Mouse (Mus musculus) liver, embryonic 15.5 days (tissue): ENCODE data around the gene B3gnt3. TPM values are rescaled to one million over a fixed set of nuclear protein-coding genes. Genes with fewer than 3 reads are reported as not detected.

Source experiments
- ATAC-seq: fragments of 200-750 bp; cut with Nextera tagmentation; 2 replicates; pipeline ENCODE4 v1.8.0; 2017; ENCODE audit warnings: moderate number of reproducible peaks, mild to moderate bottlenecking, moderate library complexity; ENCODE audit not compliant: insufficient read depth
- H3K27ac ChIP-seq: fragments of 300-500 bp; sonication (generic); replicated peaks from 2 replicates; pipeline ENCODE4 v1.5.1; 2015; ENCODE audit warnings: mild to moderate bottlenecking, inconsistent platforms
- H3K27me3 ChIP-seq: fragments of 300-500 bp; sonication (generic); 2 replicates; pipeline ENCODE4 v1.6.1; 2015; ENCODE audit warnings: mild to moderate bottlenecking, inconsistent platforms
- H3K36me3 ChIP-seq: fragments of 300-500 bp; sonication (generic); replicated peaks from 2 replicates; pipeline ENCODE4 v1.6.1; 2015; ENCODE audit warnings: moderate library complexity, mild to moderate bottlenecking, inconsistent platforms
- H3K4me1 ChIP-seq: fragments of 300-500 bp; sonication (generic); replicated peaks from 2 replicates; pipeline ENCODE4 v1.6.1; 2015; ENCODE audit warnings: inconsistent platforms
- H3K4me2 ChIP-seq: fragments of 300-500 bp; sonication (generic); 2 replicates; pipeline ENCODE4 v1.6.1; 2015; ENCODE audit warnings: moderate library complexity, mild to moderate bottlenecking, inconsistent platforms
- H3K4me3 ChIP-seq: fragments of 300-500 bp; sonication (generic); replicated peaks from 2 replicates; pipeline ENCODE4 v1.5.1; 2015; ENCODE audit warnings: mild to moderate bottlenecking, inconsistent platforms
- H3K9ac ChIP-seq: fragments of 300-500 bp; sonication (generic); 2 replicates; pipeline ENCODE4 v1.6.1; 2015; ENCODE audit warnings: moderate library complexity, mild to moderate bottlenecking, inconsistent platforms
- H3K9me3 ChIP-seq: fragments of 300-500 bp; sonication (generic); replicated peaks from 2 replicates; pipeline ENCODE4 v1.6.1; 2016; ENCODE audit warnings: inconsistent platforms
- WGBS: fragments of 180-500 bp; shearing (Covaris S2); methylation state at CpG from one replicate; pipeline ENCODE4 v1.1.7; 2015; ENCODE audit warnings: mixed read lengths; ENCODE audit not compliant: insufficient replicate concordance; 5-methylcytosine and 5-hydroxymethylcytosine counted together
- polyA plus RNA-seq: library from polyadenylated mRNA; unstranded; fragments of >200 nt; fragmentation: Nextera tagmentation; extraction: Ambion mirVana; gene quantifications from 2 replicates; pipeline ENCODE4 v1.2.1, GENCODE M21; 2015

The B3gnt3 gene
- polyA plus RNA-seq, 1 experiment from 2014 or later = 4.1 TPM

DNA sequence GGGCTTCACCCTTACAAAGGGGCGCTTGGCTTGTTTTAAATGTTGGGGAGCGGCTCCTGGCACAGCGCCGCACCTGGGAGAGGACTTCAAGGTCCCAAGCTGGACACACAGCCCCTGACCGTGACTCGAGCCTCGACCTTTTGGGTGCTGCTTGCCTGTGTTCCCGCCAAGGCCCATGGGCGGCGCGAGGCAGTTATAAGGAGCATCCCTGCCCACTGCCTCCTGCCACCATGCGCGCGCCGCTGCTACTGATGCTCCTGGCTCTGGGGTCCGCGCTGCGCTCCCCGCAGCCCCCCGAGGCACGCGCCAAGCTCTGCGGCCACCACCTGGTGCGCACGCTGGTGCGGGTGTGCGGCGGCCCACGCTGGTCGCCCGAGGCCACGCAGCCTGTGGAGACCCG lies 12.6 kb downstream of the B3gnt3 start, which contains the start of gene Insl3:
Gene Insl3 (plus strand): TSS at position 187 of the 400 bp plus-strand sequence.
- Histone ChIP-seq H3K4me3 (no peak within 1 kb of the TSS), H3K9me3 (no peaks in the 10 kb centered on the region), H3K27me3 (peaks cover 99% of the 10 kb centered on the region), H3K9ac (no peak within 1 kb of the TSS), H3K27ac (no peak within 1 kb of the TSS), H3K4me1 (0 out of 2 replicates have a peak, but pooled peaks cover 10% of the 10 kb centered on the region), H3K4me2 (no peak within 1 kb of the TSS), H3K36me3 (no peaks in the 10 kb centered on the region)
- no peak for ATAC-seq
- WGBS = 14% methylated on average over 33 of the region's 33 CpGs

GRCm38 (mm10) chr8:71687616-71688015 lies 14.0 kb downstream of the B3gnt3 start:
- no peak for ATAC-seq
- Histone ChIP-seq H3K27me3 (peaks cover 99% of the 10 kb centered on the region), H3K9ac (no peak overlapping the region), H3K4me2 (no peak overlapping the region), H3K9me3 (no peaks in the 10 kb centered on the region), H3K4me1 (0 out of 2 replicates have a peak, but pooled peaks cover 4% of the 10 kb centered on the region), H3K36me3 (no peaks in the 10 kb centered on the region), H3K4me3 (no peak overlapping the region), H3K27ac (no peak overlapping the region)
- WGBS = 41% methylated on average over 8 of the region's 8 CpGs

- H3K4me3 ChIP-seq = no peak overlapping the region
- peak; percentile 17; the same call in 1 of the 2 replicates for ATAC-seq
- no peak overlapping the region for H3K9ac ChIP-seq
- 45% methylated on average over 23 of the region's 23 CpGs for WGBS
- no peak overlapping the region for H3K4me2 ChIP-seq
- no peaks in the 10 kb centered on the region for H3K9me3 ChIP-seq
- no peaks in the 10 kb centered on the region for H3K36me3 ChIP-seq
- peaks cover 96% of the 10 kb centered on the region for H3K27me3 ChIP-seq
- H3K4me1 ChIP-seq = 0 out of 2 replicates have a peak, but pooled peaks cover 4% of the 10 kb centered on the region
- no peak overlapping the region for H3K27ac ChIP-seq
Observed at GRCm38 (mm10) chr8:71686143-71686734, 15.3 kb downstream of the B3gnt3 start.

- Histone ChIP-seq H3K27me3 (peaks cover 95% of the 10 kb centered on the region), H3K4me3 (no peak overlapping the region), H3K9me3 (no peaks in the 10 kb centered on the region), H3K4me1 (0 out of 2 replicates have a peak, but pooled peaks cover 4% of the 10 kb centered on the region), H3K9ac (no peak overlapping the region), H3K4me2 (no peak overlapping the region), H3K36me3 (no peaks in the 10 kb centered on the region), H3K27ac (no peak overlapping the region)
- WGBS = 64% methylated on average over 29 of the region's 29 CpGs
- no peak for ATAC-seq
Observed at GRCm38 (mm10) chr8:71685573-71685972, 16.0 kb downstream of the B3gnt3 start.

- peaks cover 93% of the 10 kb centered on the region for H3K27me3 ChIP-seq
- H3K27ac ChIP-seq = no peak overlapping the region
- no peak overlapping the region for H3K9ac ChIP-seq
- ATAC-seq = no peak
- 68% methylated on average over 10 of the region's 10 CpGs for WGBS
- no peaks in the 10 kb centered on the region for H3K9me3 ChIP-seq
- no peak overlapping the region for H3K4me2 ChIP-seq
- no peaks in the 10 kb centered on the region for H3K36me3 ChIP-seq
- H3K4me3 ChIP-seq = no peak overlapping the region
- H3K4me1 ChIP-seq = 0 out of 2 replicates have a peak, but pooled peaks cover 4% of the 10 kb centered on the region
Observed at GRCm38 (mm10) chr8:71684701-71685100, 16.9 kb downstream of the B3gnt3 start.

DNA sequence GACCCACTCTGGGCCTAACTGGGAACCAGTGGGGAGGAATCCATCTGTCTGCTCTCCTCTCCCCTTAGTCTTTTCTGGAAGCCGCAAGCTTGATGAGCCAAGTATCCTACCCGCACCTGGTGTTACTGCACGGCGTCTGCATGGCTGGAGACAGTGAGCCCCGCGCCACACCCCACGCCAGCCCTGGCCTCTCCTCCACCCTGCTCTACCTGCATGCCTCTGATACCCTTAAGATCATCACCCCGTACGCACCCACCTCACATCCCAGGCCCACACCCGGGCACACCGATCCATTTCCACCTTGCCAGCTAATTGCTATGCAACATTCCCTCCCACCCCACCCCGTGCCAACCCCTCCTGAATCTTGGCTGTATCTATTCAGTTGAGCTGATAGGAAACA lies 18.8 kb downstream of the B3gnt3 start:
- Histone ChIP-seq H3K4me2 (no peak overlapping the region), H3K4me3 (no peak overlapping the region), H3K4me1 (peaks cover 6% of the 10 kb centered on the region), H3K27ac (no peak overlapping the region), H3K27me3 (peaks cover 78% of the 10 kb centered on the region), H3K9me3 (no peaks in the 10 kb centered on the region), H3K36me3 (peaks cover 7% of the 10 kb centered on the region; the same call in 1 of the 2 replicates), H3K9ac (no peak overlapping the region)
- 70% methylated on average over 12 of the region's 12 CpGs for WGBS
- no peak for ATAC-seq

DNA sequence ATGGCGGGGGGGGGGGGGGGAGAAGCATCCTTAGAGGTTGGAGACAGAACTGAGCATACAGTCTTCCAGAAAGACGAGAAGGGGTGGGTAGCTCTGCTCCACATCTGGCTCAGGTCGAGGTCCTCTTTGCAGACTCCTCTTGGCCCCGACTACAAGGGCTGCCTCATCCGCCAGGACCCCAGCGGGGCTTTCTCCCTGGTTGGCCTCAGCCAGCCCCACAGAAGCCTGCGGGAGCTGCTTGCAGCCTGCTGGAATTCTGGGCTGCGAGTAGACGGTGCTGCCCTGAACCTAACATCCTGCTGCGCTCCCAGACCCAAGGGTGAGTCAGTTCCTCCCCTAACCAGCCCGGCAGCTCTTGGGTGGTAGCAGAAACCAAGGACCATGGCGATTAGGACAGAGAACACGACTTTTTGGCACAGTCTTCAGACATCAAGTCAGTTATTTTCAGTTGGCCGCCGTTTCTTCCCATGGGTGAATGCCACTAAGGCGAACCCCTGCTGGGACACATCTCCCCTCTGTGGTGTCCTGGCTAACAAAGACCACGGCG lies 20.1 kb downstream of the B3gnt3 start:
- Histone ChIP-seq H3K9me3 (no peaks in the 10 kb centered on the region), H3K9ac (no peak overlapping the region), H3K27me3 (peaks cover 64% of the 10 kb centered on the region), H3K4me1 (peaks cover 18% of the 10 kb centered on the region), H3K27ac (no peak overlapping the region), H3K4me2 (no peak overlapping the region), H3K4me3 (no peak overlapping the region), H3K36me3 (peaks cover 7% of the 10 kb centered on the region; the same call in 1 of the 2 replicates)
- WGBS = 61% methylated on average over 18 of the region's 18 CpGs
- ATAC-seq = no peak

DNA sequence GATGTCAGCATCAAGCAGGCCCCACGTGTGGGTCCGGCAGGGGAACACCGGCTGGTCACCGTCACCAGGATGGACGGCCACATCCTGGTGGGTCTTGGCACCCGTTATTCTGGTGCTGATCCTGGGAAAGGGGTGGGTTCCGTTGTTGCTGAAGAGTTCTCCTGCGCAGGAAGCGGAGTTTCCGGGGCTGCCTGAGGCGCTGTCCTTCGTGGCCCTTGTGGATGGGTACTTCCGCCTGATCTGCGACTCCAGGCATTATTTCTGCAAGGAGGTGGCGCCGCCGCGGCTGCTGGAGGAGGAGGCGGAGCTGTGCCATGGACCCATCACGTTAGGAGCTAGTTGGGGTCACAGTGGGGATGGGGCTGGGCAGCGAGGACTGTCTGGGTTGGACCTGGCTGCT lies 21.1 kb downstream of the B3gnt3 start:
- Histone ChIP-seq H3K4me3 (no peak overlapping the region), H3K36me3 (peaks cover 7% of the 10 kb centered on the region; the same call in 1 of the 2 replicates), H3K27me3 (peaks cover 54% of the 10 kb centered on the region), H3K9ac (no peak overlapping the region), H3K4me2 (no peak overlapping the region), H3K4me1 (peaks cover 25% of the 10 kb centered on the region), H3K9me3 (no peaks in the 10 kb centered on the region), H3K27ac (no peak overlapping the region)
- WGBS = 65% methylated on average over 21 of the region's 21 CpGs
- no peak for ATAC-seq

DNA sequence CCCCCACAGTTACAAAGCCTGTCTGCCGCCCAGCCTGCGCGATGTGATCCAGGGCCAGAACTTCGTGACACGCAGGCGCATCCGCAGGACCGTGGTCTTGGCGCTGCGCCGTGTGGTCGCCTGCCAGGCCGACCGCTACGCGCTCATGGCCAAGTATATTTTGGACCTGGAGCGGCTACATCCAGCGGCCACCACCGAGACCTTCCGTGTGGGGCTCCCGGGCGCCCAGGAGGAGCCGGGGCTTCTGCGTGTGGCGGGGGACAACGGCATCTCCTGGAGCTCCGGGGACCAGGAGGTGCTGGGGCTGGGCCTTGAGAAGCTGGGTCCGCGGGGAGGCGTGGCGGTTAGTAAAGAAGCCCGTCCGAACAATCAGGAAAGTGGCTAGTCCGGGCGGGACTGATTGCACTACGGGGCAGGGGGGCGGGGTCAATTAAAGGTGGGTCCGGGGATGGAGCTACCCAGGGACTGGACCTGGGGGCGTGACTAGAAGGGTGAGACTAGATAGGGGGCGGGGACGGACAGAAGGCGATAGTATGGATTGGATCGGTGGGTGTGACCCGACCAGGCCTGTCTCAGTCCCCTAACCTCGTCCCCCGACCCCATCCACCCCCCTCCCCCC lies 21.9 kb downstream of the B3gnt3 start:
- Histone ChIP-seq H3K4me1 (peaks cover 26% of the 10 kb centered on the region), H3K9ac (no peak overlapping the region), H3K4me2 (peak overlapping the region; percentile 40), H3K27me3 (peaks cover 47% of the 10 kb centered on the region), H3K36me3 (peaks cover 7% of the 10 kb centered on the region; the same call in 1 of the 2 replicates), H3K27ac (no peak overlapping the region), H3K4me3 (peak overlapping the region; percentile 18), H3K9me3 (no peaks in the 10 kb centered on the region)
- WGBS = 70% methylated on average over 46 of the region's 46 CpGs
- ATAC-seq = no peak

- WGBS = 70% methylated on average over 16 of the region's 16 CpGs
- Histone ChIP-seq H3K4me2 (peak overlapping the region; percentile 40), H3K4me3 (no peak overlapping the region), H3K36me3 (peaks cover 7% of the 10 kb centered on the region; the same call in 1 of the 2 replicates), H3K9me3 (no peaks in the 10 kb centered on the region), H3K27ac (no peak overlapping the region), H3K4me1 (peaks cover 26% of the 10 kb centered on the region), H3K27me3 (peaks cover 42% of the 10 kb centered on the region), H3K9ac (no peak overlapping the region)
- ATAC-seq = no peak
Observed at GRCm38 (mm10) chr8:71679116-71679515, 22.5 kb downstream of the B3gnt3 start.

DNA sequence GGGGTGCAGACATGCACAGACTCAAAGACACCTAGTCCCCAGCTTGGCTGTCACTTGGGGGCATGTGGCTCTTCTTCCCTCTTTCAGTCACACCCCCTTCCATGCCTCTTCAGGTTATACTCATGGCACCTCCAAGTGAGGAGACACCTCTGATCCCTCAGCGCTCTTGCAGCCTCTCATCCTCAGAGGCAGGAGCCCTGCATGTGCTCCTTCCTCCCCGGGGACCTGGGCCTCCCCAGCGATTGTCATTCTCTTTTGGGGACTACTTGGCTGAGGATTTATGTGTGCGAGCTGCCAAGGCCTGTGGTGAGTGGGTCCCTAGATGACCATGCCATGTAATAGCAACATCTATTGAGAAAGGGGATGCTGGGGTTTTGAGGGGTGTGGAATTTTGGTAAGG lies 23.4 kb downstream of the B3gnt3 start:
- Histone ChIP-seq H3K27me3 (peaks cover 33% of the 10 kb centered on the region), H3K4me2 (no peak overlapping the region), H3K9me3 (no peaks in the 10 kb centered on the region), H3K9ac (no peak overlapping the region), H3K27ac (no peak overlapping the region), H3K36me3 (peaks cover 7% of the 10 kb centered on the region; the same call in 1 of the 2 replicates), H3K4me3 (no peak overlapping the region), H3K4me1 (peaks cover 26% of the 10 kb centered on the region)
- WGBS = 53% methylated on average over 4 of the region's 4 CpGs
- no peak for ATAC-seq
